Mouse (Mus musculus): ENCODE measurements around the gene Syp. TPM values are rescaled to one million over a fixed set of nuclear protein-coding genes. Genes with fewer than 3 reads are reported as not detected.

Gene Syp
- polyA plus RNA-seq, 1 experiment from 2014 or later: 0.36 TPM

DNA sequence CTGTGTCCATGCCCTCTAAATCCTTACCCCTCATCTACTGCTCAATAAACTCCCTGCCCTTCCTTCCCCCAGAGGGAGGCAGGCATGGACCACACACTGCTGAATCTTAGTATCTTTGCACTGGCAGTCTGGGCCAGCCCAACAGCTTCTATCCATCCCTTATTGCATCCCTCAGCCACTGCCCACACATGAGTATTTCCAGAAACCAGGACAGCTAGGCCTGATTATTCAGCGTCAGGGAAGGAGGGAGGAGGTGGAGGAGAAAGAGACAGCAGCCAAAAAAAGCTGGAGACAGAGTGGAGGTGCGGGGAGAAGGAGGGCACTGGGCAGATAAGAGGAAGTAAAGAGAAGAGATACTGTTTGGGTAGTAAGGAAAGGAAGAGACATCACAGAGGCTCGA, 3.2 kb upstream of the Syp start:
- Histone ChIP-seq H3K27me3 (peaks cover 15% of the 10 kb centered on the region), H3K4me3 (replicated peaks) (no peak overlapping the region), H3K36me3 (replicated peaks) (no peaks in the 10 kb centered on the region), H3K9me3 (replicated peaks) (no peaks in the 10 kb centered on the region), H3K4me1 (replicated peaks) (peaks cover 8% of the 10 kb centered on the region; the same call in 1 of the 2 replicates), H3K9ac (no peak overlapping the region), H3K27ac (replicated peaks) (no peak overlapping the region), H3K4me2 (no peak overlapping the region)
- 18% methylated on average over 3 of the region's 3 CpGs for WGBS (ENCODE audit: insufficient replicate concordance)
- no peak for ATAC-seq (ENCODE audit: insufficient read depth)

- Histone ChIP-seq H3K27ac (replicated peaks) (no peak overlapping the region), H3K27me3 (peaks cover 46% of the 10 kb centered on the region)
Observed at GRCm38 (mm10) chrX:7639536-7640325, 1.5 kb downstream of the Syp start.

DNA sequence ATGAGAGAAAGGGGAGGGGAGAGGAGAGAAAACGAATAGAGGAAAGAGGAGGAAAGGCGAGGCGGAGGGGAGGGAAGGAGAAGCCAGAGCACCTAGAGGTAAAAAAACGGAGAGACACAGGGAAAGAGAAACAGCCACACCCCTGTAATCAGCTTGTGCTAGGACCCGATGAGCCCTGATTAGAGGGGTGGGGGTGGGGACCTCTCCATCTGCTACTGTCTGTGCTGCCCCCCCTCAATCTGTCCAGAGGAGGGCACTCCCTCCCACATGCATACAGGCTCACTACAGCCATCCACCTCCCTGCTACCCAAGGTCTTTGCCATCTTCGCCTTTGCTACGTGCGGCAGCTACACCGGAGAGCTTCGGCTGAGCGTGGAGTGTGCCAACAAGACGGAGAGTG, 2.5 kb downstream of the Syp start:
- no peaks in the 10 kb centered on the region for H3K36me3 ChIP-seq (replicated peaks)
- no peak overlapping the region for H3K9ac ChIP-seq
- peaks cover 8% of the 10 kb centered on the region; the same call in 1 of the 2 replicates for H3K4me1 ChIP-seq (replicated peaks)
- no peak overlapping the region for H3K27ac ChIP-seq (replicated peaks)
- H3K9me3 ChIP-seq (replicated peaks): no peaks in the 10 kb centered on the region
- no peak overlapping the region for H3K4me3 ChIP-seq (replicated peaks)
- no peak overlapping the region; the same call in 1 of the 2 replicates for H3K4me2 ChIP-seq
- ATAC-seq (ENCODE audit: insufficient read depth): no peak
- WGBS (ENCODE audit: insufficient replicate concordance): 38% methylated on average over 12 of the region's 12 CpGs
- peaks cover 46% of the 10 kb centered on the region for H3K27me3 ChIP-seq

More at GRCm38 (mm10) chrX:7639536-7640325, 1.5 kb downstream of the Syp start:
- Histone ChIP-seq H3K4me1 (replicated peaks) (peaks cover 8% of the 10 kb centered on the region; the same call in 1 of the 2 replicates), H3K4me3 (replicated peaks) (no peak overlapping the region), H3K4me2 (no peak overlapping the region), H3K36me3 (replicated peaks) (no peaks in the 10 kb centered on the region), H3K9me3 (replicated peaks) (no peaks in the 10 kb centered on the region), H3K9ac (no peak overlapping the region)
- no peak for ATAC-seq (ENCODE audit: insufficient read depth)
- 25% methylated on average over 13 of the region's 13 CpGs for WGBS (ENCODE audit: insufficient replicate concordance)

DNA sequence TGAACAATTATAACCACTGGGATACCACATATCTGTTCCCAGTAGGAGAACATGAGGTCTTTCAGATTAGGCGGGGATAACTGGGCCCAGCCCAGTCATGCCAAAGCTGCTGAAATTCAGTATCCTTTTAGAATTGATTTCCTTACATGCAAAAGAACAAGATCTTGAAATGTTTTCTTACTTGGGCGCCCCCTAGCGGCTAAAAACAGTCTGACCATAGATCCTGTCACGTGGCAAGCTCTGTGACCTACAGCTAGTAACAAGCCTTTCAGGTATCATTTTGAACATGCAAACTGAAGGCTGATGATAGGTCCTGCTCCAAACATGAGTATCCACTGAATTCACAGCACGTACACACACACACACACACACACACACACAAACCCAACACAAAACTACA, 7.1 kb downstream of the Syp start:
- Histone ChIP-seq H3K36me3 (replicated peaks) (no peaks in the 10 kb centered on the region), H3K4me2 (no peak overlapping the region), H3K9me3 (replicated peaks) (no peaks in the 10 kb centered on the region), H3K9ac (no peak overlapping the region), H3K27ac (replicated peaks) (no peak overlapping the region), H3K4me3 (replicated peaks) (no peak overlapping the region), H3K27me3 (peaks cover 30% of the 10 kb centered on the region), H3K4me1 (replicated peaks) (peaks cover 15% of the 10 kb centered on the region)
- ATAC-seq (ENCODE audit: insufficient read depth): no peak
- WGBS (ENCODE audit: insufficient replicate concordance): 8% methylated on average over 5 of the region's 5 CpGs

- H3K36me3 ChIP-seq (replicated peaks): no peaks in the 10 kb centered on the region
- peak overlapping the region; percentile 59 for H3K4me3 ChIP-seq (replicated peaks)
- H3K9me3 ChIP-seq (replicated peaks): no peaks in the 10 kb centered on the region
- peaks cover 15% of the 10 kb centered on the region for H3K4me1 ChIP-seq (replicated peaks)
- peak overlapping the region; percentile 65 for H3K9ac ChIP-seq
- peak overlapping the region; percentile 95 for H3K27ac ChIP-seq (replicated peaks)
- WGBS (ENCODE audit: insufficient replicate concordance): 15% methylated on average over 25 of the region's 25 CpGs
- H3K27me3 ChIP-seq: peaks cover 8% of the 10 kb centered on the region; the same call in 1 of the 2 replicates
- peak; percentile 98 for ATAC-seq (ENCODE audit: insufficient read depth)
- peak overlapping the region; percentile 72 for H3K4me2 ChIP-seq
Observed at GRCm38 (mm10) chrX:7648671-7649304, 10.5 kb downstream of the Syp start.

- Histone ChIP-seq H3K27me3 (no peaks in the 10 kb centered on the region), H3K4me1 (replicated peaks) (no peaks in the 10 kb centered on the region; the same call in 1 of the 2 replicates), H3K27ac (replicated peaks) (peak within 1 kb of the TSS; percentile 64; the same call in 1 of the 2 replicates), H3K9me3 (replicated peaks) (no peaks in the 10 kb centered on the region), H3K4me2 (peak within 1 kb of the TSS; percentile 61), H3K4me3 (replicated peaks) (peak within 1 kb of the TSS; percentile 55), H3K9ac (peak within 1 kb of the TSS; percentile 35; the same call in 1 of the 2 replicates), H3K36me3 (replicated peaks) (no peaks in the 10 kb centered on the region)
- peak; percentile 67 for ATAC-seq (ENCODE audit: insufficient read depth)
- 17% methylated on average over 26 of the region's 26 CpGs for WGBS (ENCODE audit: insufficient replicate concordance)
Observed at GRCm38 (mm10) chrX:7657221-7657639, 19.0 kb downstream of the Syp start, which contains the start of gene Prickle3. Gene Prickle3, plus strand, starts transcription at chrX:7657260.

GRCm38 (mm10) chrX:7658031-7658784, 19.9 kb downstream of the Syp start:
- H3K4me2 ChIP-seq: peak overlapping the region; percentile 61
- no peak overlapping the region for H3K27ac ChIP-seq (replicated peaks)
- H3K27me3 ChIP-seq: no peaks in the 10 kb centered on the region
- 28% methylated on average over 15 of the region's 15 CpGs for WGBS (ENCODE audit: insufficient replicate concordance)
- H3K9me3 ChIP-seq (replicated peaks): no peaks in the 10 kb centered on the region
- no peak overlapping the region for H3K9ac ChIP-seq
- no peaks in the 10 kb centered on the region; the same call in 1 of the 2 replicates for H3K4me1 ChIP-seq (replicated peaks)
- 0 out of 2 replicates have a peak, but pooled peaks have one; percentile 17 for ATAC-seq (ENCODE audit: insufficient read depth)
- peak overlapping the region; percentile 55 for H3K4me3 ChIP-seq (replicated peaks)
- no peaks in the 10 kb centered on the region for H3K36me3 ChIP-seq (replicated peaks)

- Histone ChIP-seq H3K36me3 (replicated peaks) (no peaks in the 10 kb centered on the region), H3K4me3 (replicated peaks) (no peak overlapping the region), H3K9ac (no peak overlapping the region), H3K4me1 (replicated peaks) (no peaks in the 10 kb centered on the region; the same call in 1 of the 2 replicates), H3K4me2 (peak overlapping the region; percentile 61), H3K27me3 (no peaks in the 10 kb centered on the region), H3K27ac (replicated peaks) (no peak overlapping the region), H3K9me3 (replicated peaks) (no peaks in the 10 kb centered on the region)
- 53% methylated on average over 11 of the region's 11 CpGs for WGBS (ENCODE audit: insufficient replicate concordance)
- no peak for ATAC-seq (ENCODE audit: insufficient read depth)
Observed at GRCm38 (mm10) chrX:7658785-7659589, 20.7 kb downstream of the Syp start.

DNA sequence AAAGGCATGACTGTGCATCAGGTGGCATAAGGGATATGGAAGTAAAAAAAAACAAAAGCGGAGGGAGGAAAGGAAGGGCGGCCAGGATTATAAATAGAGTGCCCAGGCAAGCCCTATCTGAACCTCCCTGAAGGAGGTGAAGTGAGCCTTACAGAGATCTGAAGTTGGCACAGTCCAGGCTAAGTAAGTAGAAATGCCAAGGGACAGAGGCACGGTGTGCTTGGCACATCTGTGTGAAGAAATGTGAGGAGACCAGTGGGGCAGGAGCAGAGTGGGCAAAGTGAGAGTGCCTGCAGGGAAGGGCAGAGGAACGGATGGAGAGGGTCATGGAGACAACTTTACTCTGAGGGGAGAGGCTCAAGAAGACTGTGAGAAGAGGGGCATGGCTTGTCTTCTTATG, 22.8 kb downstream of the Syp start:
- Histone ChIP-seq H3K27me3 (no peaks in the 10 kb centered on the region), H3K4me3 (replicated peaks) (no peak overlapping the region), H3K9ac (no peak overlapping the region), H3K4me2 (no peak overlapping the region), H3K27ac (replicated peaks) (no peak overlapping the region), H3K9me3 (replicated peaks) (no peaks in the 10 kb centered on the region), H3K36me3 (replicated peaks) (no peaks in the 10 kb centered on the region), H3K4me1 (replicated peaks) (no peaks in the 10 kb centered on the region; the same call in 1 of the 2 replicates)
- WGBS (ENCODE audit: insufficient replicate concordance): 65% methylated on average over 4 of the region's 4 CpGs
- ATAC-seq (ENCODE audit: insufficient read depth): no peak

- Histone ChIP-seq H3K9me3 (replicated peaks) (no peaks in the 10 kb centered on the region), H3K9ac (no peak overlapping the region), H3K4me2 (no peak overlapping the region), H3K27ac (replicated peaks) (no peak overlapping the region), H3K27me3 (no peaks in the 10 kb centered on the region), H3K4me1 (replicated peaks) (no peaks in the 10 kb centered on the region; the same call in 1 of the 2 replicates), H3K4me3 (replicated peaks) (no peak overlapping the region), H3K36me3 (replicated peaks) (no peaks in the 10 kb centered on the region)
- WGBS (ENCODE audit: insufficient replicate concordance): 39% methylated on average over 3 of the region's 3 CpGs
- ATAC-seq (ENCODE audit: insufficient read depth): no peak
Observed at GRCm38 (mm10) chrX:7662936-7663335, 24.7 kb downstream of the Syp start.
